Mouse (Mus musculus) ES-Bruce4 (cell line): ENCODE results near the gene Defb22. TPM values are rescaled to one million over a fixed set of nuclear protein-coding genes. Genes with fewer than 3 reads are reported as not detected.

Experiments used
- H3K27ac ChIP-seq: 2 replicates; pipeline ENCODE4 v1.5.1; 2012; ENCODE audit warnings: low read length, inconsistent platforms; ENCODE audit not compliant: insufficient read depth
- H3K27me3 ChIP-seq: 2 replicates; pipeline ENCODE4 v1.6.1; 2012; ENCODE audit warnings: mild to moderate bottlenecking, low read length, inconsistent platforms; ENCODE audit not compliant: control insufficient read depth, poor library complexity, insufficient read depth, severe bottlenecking
- H3K36me3 ChIP-seq: 2 replicates; pipeline ENCODE4 v1.6.1; 2012; ENCODE audit warnings: inconsistent platforms, mild to moderate bottlenecking, low read length, moderate library complexity; ENCODE audit not compliant: control insufficient read depth, poor library complexity, insufficient read depth, severe bottlenecking
- H3K4me1 ChIP-seq: one replicate; pipeline ENCODE4 v1.8.1; 2011; ENCODE audit warnings: low read length; ENCODE audit not compliant: control insufficient read depth, insufficient read depth
- H3K4me3 ChIP-seq: 2 replicates; pipeline ENCODE4 v1.5.1; 2011; ENCODE audit warnings: low read depth, mild to moderate bottlenecking, low read length
- H3K9ac ChIP-seq: 2 replicates; pipeline ENCODE4 v1.6.1; 2012; ENCODE audit warnings: low read depth, mild to moderate bottlenecking, inconsistent platforms; ENCODE audit not compliant: poor library complexity, severe bottlenecking
- H3K9me3 ChIP-seq: replicated peaks from 2 replicates; pipeline ENCODE4 v1.6.1; 2012; ENCODE audit warnings: mild to moderate bottlenecking, low read length, inconsistent platforms; ENCODE audit not compliant: control insufficient read depth, poor library complexity, insufficient read depth, severe bottlenecking
- CTCF ChIP-seq: IDR thresholded peaks from one replicate; pipeline ENCODE4 v1.8.1; 2011; ENCODE audit warnings: low read depth, low read length
- EP300 ChIP-seq: IDR thresholded peaks from 2 replicates; pipeline ENCODE4 v1.6.1; 2011; ENCODE audit warnings: low read depth, low read length; ENCODE audit not compliant: insufficient read depth
- POLR2A ChIP-seq: IDR thresholded peaks from one replicate; pipeline ENCODE4 v1.8.1; 2011; ENCODE audit warnings: low read length; ENCODE audit not compliant: insufficient read depth
- polyA plus RNA-seq: library from polyadenylated mRNA; stranded (reverse); fragments of >200 nt; gene quantifications from 2 replicates; pipeline ENCODE4 v1.2.4, GENCODE M21; 2011; ENCODE audit warnings: low read depth; ENCODE audit not compliant: missing spikeins, insufficient read depth, insufficient read length

Defb22 gene
- polyA plus RNA-seq, 1 experiment = not detected

DNA sequence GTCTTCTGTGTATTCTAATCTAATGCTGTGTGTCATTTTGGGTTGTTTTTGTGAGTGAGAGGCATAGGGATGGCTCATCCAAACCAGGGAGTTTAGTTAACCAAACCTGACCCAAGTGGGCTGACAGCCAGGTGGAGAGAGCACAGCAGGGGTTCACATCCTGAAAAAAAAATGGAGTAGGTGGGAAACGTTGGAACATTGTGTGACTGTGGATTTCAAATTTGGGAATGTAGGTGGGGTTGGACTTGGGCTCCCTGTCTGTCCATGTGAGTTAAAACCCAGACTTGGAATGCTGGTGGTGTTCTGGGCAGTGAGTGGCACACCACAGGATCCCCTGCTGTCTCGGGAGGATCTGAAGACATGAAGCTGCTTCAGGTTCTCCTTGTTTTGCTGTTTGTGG is 13.2 kb downstream of the Defb22 start, which contains the start of gene Defb20:
Gene Defb20 (plus strand): TSS at position 301 of the 400 bp plus-strand sequence.
- Histone ChIP-seq H3K36me3 (no peaks in the 10 kb centered on the region), H3K9ac (no peak within 1 kb of the TSS), H3K4me3 (no peak within 1 kb of the TSS), H3K4me1 (no peaks in the 10 kb centered on the region), H3K9me3 (no peaks in the 10 kb centered on the region), H3K27ac (no peak within 1 kb of the TSS), H3K27me3 (no peaks in the 10 kb centered on the region)
- TF ChIP-seq EP300 (no peak), POLR2A (no peak), CTCF (no peak)

GRCm38 (mm10) chr2:152472434-152472833 is 17.5 kb downstream of the Defb22 start:
- H3K36me3 ChIP-seq = no peaks in the 10 kb centered on the region
- TF ChIP-seq CTCF (no peak), EP300 (no peak), POLR2A (no peak)
- H3K4me3 ChIP-seq = no peak overlapping the region
- no peak overlapping the region for H3K9ac ChIP-seq
- no peak overlapping the region for H3K27ac ChIP-seq
- no peaks in the 10 kb centered on the region for H3K27me3 ChIP-seq
- no peaks in the 10 kb centered on the region for H3K9me3 ChIP-seq
- no peaks in the 10 kb centered on the region for H3K4me1 ChIP-seq

GRCm38 (mm10) chr2:152470973-152471372 is 19.0 kb downstream of the Defb22 start:
- Histone ChIP-seq H3K36me3 (no peaks in the 10 kb centered on the region), H3K27me3 (no peaks in the 10 kb centered on the region), H3K9ac (no peak overlapping the region), H3K27ac (no peak overlapping the region), H3K9me3 (no peaks in the 10 kb centered on the region), H3K4me1 (no peaks in the 10 kb centered on the region), H3K4me3 (no peak overlapping the region)
- TF ChIP-seq CTCF = peak; percentile 4
- TF ChIP-seq POLR2A = no peak

- H3K4me1 ChIP-seq = no peaks in the 10 kb centered on the region
- H3K4me3 ChIP-seq = no peak within 1 kb of the TSS
- no peak within 1 kb of the TSS for H3K27ac ChIP-seq
- no peak for TF ChIP-seq CTCF
- no peak for TF ChIP-seq EP300
- no peaks in the 10 kb centered on the region for H3K27me3 ChIP-seq
- no peak within 1 kb of the TSS for H3K9ac ChIP-seq
- no peaks in the 10 kb centered on the region for H3K9me3 ChIP-seq
- H3K36me3 ChIP-seq = no peaks in the 10 kb centered on the region
These were observed 25.3 kb downstream of the Defb22 start, which contains the start of gene Defb23 for GRCm38 (mm10) chr2:152464570-152465150. TSS of gene Defb23 (minus strand) at chr2:152464620.

GRCm38 (mm10) chr2:152459241-152459640 is 30.7 kb downstream of the Defb22 start:
- Histone ChIP-seq H3K4me3 (no peak overlapping the region), H3K27ac (no peak overlapping the region), H3K9me3 (no peaks in the 10 kb centered on the region), H3K9ac (no peak overlapping the region), H3K36me3 (no peaks in the 10 kb centered on the region), H3K27me3 (no peaks in the 10 kb centered on the region), H3K4me1 (no peaks in the 10 kb centered on the region)
- TF ChIP-seq EP300 (no peak), POLR2A (no peak), CTCF (no peak)

DNA sequence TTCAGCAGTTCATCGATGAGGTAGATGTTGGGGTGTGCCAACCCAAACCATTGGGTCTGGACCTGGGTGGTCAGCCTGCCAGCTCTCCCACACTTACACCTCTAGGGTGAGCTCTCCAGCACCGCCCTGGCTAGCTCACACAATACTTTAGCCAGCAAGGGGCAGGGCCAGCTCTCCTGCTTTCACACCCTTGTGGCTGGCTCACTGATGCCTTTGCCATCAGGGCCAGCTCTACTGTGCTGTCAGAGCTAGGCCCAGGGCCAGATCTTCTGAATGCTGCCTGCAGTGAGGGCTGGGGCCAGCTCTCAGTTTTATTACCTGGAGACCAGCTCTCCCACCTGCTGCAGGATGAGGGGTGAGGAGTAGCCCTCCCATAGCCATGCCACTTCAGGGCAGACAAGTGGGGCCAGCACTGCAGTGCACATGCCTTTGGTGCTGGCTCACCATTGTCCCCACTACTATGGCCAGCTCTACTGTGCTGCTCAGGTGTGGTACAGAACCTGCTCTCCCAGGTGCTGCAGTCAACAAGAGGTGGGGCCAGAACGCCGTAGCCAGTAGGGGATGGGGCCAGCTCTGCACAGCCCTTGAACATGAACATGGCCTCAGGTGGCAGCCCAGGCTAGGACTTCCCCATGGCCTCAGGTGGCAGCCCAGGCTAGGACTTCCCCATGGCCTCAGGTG is 37.7 kb downstream of the Defb22 start:
- TF ChIP-seq POLR2A = no peak
- no peak for TF ChIP-seq EP300
- no peak for TF ChIP-seq CTCF
- Histone ChIP-seq H3K27ac (no peak overlapping the region), H3K9ac (no peak overlapping the region), H3K4me1 (no peaks in the 10 kb centered on the region), H3K9me3 (no peaks in the 10 kb centered on the region), H3K36me3 (no peaks in the 10 kb centered on the region), H3K4me3 (no peak overlapping the region), H3K27me3 (no peaks in the 10 kb centered on the region)
